Mouse (Mus musculus): Measurements from ENCODE around the gene Myo6.

Gene Myo6

DNA sequence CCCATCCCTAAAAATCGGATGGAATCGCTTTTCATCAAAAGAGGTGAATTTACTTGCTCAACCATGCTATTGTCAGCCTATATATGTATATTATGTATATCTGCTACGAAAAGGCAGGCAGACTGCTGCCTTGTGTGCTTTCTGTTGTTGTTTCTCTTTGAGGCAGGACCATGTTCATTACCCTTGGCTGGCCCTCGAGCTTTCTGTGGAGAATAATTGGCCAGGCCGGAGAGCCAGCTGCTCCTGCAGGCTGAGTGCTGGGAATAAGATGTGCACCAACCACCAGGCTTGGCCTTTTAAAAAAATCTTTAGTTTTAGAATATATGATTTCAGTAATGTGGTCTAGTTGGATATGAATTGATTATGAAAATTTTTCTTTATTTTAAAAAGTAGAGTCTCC lies 19.3 kb downstream of the Myo6 start:
- peak in 1 of 2 experiments; percentile 21 for DNase-seq

DNA sequence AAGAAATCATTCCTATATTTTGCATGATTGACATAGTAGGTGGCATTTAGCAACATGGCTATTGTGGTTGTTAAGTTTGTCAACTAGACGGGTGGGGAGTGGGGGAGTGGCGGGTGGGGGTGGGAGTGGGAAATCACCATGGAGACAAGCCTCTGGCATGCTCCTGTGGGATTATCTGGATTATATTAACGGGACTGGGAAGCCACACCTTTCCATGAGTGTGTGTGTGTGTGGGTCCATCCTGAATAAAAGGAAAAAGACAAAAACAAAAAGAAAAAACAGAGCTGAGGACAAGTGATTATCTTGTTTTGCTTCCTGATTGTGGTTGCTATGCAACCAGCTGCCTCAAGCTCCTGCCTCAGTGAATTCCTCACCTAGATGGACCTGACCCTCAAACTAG lies 20.9 kb downstream of the Myo6 start:
- no peak for DNase-seq

DNA sequence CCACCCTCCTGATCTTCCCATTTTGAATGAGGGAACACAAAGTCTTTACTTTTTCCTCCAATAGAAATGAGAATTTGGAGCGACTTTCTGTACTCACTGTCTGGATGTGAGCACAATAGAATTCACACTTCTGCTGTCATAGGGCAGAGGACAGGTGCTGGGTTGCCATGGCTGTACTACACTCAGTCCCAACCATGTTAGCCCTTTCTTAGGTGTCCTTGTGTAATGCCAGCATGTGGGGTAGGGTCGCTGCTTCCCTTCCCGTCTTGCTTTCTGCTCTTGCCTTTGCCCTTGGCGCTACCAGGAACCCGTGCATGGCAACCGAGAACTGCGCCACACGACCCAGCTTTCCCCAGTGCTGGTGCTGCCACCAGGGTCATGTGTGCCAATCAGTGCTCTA lies 21.9 kb downstream of the Myo6 start:
- DNase-seq = no peak

DNA sequence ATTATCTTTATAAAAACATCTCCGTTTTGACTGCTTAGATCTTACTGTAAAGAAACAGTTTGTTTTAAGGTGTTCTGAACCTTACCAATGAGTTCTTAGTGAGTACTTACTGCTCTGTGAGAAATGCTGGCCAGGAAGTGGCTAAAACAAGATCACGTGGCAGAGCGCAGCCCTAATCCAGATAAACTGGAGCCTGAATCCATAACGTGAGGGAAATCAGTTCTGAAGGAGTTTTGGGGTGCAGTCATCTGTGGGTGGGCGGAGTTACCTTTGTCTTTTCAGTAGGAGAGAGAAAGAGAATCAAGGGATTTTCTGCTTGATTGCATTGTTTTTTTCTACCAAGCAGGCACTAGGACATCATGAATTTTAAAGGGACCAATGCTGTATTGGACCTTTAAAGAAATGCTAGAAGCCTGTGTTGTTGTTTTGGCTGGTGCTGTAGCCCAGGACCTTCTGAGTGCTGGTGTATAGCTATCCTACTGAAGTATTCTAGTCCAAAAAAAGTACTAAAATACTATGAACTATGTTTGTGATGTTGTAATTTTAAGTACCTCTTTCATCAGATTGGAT lies 23.6 kb downstream of the Myo6 start:
- DNase-seq = no peak

DNA sequence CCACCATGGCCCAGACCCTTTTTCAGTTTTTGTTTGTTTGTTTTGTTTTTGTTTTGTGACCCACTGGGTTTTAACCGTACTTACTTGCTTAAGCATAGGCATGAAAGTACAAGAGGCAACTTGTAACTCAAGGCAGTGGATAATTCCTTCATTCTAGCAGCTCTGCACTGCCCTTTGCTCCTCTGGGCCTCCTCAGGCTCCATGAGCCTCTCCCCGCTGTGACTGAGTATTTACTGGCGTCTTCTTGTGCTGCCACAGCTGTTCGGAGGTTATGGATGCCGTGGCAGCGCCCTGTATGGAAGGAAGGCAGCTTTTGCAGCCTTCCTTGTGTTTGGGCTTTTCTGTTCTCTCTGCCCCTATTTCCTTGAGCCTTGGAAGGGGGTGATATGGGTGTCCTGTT lies 26.4 kb downstream of the Myo6 start:
- no peak for DNase-seq

DNA sequence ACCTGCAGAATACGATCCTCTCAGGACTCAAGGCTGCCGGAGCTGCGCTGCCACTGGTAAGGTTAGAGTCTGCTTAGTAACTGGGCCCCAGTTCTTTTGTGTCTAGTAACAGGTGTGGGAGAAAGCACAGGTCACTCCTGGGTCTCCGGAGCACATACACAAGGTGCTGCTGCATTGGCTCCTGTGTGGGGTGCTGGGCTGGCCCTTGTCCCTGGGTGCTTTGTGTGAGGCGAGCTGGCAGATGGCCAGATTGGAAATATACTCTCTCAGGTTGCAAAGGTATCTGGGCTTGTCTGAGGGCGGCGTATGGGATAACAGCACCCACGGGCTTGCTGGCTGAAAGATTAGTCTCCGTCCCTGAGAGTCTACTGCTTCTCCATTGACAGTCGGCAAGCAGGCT lies 27.5 kb downstream of the Myo6 start:
- peak; percentile 42 to 47 for DNase-seq

DNA sequence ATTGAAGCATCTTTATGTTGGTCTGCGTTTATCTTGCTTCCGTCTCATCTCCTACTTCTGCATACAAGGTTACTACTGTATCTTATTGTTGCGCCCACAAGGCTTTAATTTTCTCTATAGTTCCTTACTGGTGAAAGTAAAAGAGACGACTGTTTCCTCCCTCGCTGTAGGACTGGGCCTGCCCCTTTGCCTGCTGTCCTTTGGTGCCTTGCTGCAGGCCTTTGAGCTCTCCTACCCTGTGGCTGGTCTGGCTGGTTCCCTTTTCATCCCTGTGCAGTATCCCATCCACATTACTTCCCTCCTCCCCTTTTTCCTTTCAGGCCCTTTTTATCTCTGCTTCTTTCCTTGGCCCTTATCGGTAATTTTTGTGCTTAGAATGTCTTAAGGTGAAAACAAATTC lies 29.6 kb downstream of the Myo6 start:
- DNase-seq = no peak

DNA sequence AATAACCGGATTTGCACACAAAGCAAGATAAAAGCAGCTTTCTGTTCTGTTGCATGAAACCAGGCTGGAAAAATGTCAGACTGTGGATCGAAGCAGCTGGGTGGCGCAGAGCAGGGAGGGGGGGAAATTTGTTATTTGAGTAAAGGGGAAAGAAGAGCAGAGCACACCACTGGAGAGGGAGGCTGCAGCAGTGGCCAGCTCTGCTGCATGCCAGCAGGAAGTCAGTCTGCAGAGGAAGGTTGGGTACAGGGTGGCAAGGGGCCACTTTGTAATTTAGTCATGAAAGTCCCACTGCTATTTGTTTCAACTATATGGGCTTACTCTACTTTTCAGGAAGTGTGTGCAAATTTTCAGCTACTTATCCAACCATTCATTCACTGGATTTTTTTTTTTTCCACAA lies 31.3 kb downstream of the Myo6 start:
- DNase-seq = no peak

DNA sequence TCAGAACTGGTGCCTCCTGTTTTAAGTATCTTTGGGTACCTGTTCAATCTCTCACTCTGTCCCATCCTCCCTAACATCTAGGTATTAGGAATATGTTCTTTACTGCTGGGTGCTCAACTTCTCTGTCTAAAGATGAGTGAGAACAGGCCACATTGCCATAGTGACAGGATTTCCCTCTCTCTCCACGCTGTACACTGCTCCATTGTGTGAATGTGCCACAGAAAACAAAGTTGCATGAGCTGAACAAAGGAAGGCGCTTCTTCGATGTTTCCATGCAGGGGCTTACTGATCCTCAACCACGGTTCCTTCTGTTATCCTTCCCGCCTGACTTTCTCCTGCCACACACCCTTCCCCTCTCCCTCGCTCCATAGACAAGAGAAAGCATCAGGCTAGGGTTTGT lies 32.4 kb downstream of the Myo6 start:
- no peak for DNase-seq

DNA sequence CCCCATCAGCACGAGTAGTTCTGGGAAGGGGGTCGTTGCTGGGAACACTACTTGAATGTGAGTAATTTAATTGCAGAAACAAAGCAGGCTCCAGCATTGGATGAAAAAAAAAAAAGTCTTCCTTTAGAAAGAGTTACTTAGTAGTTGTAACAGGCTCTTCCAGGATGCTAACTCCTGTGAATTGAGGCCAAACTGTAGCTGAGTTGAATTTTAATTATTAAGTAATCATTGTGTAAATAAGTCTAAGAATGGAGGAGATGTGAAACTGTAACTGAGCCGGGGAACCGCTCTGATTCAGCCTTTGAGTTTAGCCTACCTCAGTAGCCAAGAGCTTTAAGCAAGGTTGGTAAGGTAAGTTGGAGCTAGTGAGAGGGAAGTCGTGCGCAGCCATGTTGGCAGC lies 36.0 kb downstream of the Myo6 start:
- DNase-seq = no peak

DNA sequence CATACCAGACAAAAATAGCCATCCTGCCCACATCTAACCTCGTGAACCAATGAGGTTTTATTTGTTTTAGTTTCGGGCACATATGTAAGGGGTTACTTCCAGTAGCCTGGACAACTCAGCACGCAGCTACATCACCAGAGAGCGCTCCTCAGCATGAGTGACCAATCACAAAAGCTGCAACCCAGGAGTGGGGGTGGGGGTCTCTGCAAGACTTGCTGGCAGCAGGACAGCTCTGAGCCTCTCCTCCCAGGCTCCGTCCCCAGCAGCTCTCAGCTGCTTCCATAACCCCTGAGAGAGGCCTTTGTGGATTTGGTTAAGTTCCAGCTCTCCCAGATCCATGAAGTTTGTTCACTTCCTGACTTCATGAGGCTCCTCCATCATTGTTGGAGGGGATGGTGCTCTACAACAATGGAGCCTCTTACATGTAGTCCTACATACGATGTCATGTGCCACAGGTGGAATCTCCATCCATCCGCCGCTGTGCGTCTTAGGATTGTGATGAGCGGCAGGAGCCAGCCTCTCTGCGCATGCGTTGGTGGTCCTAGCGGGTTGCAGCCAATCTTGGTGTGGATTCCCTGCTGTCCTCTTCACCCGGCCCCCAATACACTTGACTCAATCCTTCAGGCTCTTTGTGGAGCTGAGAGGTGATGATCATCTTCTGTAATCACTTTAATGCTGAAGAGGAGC lies 37.7 kb downstream of the Myo6 start:
- no peak for DNase-seq

DNA sequence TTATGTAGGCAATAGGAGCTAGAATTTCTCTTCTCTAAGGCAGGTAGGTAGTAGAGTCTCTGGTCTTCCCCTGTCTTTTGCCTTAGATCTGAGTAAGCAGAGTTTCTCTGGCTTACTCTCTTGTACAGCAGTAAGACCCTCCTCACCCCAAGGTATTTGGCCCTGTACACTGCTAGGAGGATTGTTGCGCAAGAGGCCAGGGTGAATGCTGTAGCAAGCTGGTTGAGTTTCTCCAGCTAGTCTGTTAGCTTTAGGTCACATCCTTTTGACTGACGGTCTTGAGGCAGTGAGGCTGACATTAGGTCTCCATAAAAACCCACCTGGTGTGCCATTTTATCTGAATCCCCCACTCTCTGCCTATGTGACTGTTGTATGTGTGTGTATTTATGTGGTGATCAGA lies 43.9 kb downstream of the Myo6 start:
- DNase-seq = no peak

DNA sequence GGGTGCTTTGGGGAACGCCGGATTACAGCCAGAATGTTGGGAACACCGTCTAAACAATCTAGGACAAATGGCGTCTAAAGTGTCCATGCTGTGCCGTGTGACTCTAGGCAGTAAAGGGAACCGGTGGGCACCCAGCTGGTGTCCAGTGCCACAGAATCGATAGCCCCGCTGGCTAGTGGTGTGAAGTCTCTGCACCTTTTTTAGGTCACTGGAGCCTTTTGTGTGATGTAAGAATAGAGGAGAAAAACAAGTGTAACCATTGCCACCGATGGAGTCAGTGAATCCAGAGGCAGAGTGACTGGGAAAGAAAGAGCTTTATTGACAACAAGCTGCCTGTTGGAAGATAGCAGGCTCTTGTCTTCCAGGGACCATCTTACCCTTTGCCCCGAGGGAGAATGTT lies 44.6 kb downstream of the Myo6 start:
- DNase-seq = no peak

DNA sequence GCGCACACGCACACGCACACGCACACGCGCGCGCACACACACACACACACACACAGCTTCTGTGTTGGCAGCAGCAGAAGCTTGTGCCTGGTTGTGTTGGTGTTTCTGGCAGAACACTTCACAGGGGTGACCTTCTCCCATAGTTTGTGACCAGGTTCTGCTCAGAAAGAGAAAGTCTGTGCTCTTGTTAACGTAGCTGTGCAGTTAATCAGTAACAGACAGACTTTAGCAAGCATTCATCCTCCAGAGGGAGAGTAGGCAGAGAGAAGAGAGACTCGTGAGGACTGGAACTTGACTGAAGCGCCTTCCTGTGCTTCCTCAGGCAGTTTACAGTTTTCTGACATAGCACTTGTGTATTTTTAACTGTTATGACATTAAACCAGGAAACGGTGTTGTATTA lies 45.3 kb downstream of the Myo6 start:
- DNase-seq = no peak

DNA sequence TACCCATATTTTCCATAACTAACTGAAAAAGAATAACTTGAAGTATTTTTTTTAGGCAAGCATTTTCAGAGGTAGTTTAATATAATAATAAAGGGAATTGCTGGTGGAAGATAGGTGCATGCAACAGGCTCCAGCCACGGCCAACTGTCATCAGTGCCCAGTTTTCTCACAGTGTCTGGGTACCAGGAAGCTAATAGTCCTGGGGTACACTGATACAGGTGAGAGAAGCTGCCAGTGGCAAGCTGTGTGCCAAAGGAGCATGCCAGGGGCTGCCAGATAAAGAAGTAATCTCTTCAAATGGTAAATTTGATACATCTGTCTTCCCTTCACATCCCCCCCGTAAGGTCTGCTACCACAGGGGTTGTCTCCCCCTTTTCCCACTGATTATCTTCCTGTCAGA lies 48.6 kb downstream of the Myo6 start:
- DNase-seq = no peak

DNA sequence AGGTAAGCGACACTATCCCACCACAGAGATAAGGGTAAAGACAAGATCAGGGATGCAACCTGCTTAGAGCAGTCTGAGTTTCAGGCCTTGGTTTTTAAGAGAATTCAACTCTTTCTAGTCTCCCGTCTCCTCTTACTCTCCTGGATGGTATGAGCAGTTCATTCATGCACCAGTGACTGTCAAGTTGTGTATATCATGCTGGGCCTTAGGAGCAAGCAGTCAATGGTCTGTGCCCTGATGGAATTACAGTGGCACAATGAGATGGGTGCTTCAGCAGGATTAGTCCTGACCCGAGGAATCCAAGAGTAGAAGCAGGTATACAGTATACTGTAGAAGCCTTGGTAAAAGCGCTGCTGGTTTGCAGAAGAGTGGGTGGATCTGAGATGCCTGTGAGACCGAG lies 50.7 kb downstream of the Myo6 start:
- DNase-seq = no peak

DNA sequence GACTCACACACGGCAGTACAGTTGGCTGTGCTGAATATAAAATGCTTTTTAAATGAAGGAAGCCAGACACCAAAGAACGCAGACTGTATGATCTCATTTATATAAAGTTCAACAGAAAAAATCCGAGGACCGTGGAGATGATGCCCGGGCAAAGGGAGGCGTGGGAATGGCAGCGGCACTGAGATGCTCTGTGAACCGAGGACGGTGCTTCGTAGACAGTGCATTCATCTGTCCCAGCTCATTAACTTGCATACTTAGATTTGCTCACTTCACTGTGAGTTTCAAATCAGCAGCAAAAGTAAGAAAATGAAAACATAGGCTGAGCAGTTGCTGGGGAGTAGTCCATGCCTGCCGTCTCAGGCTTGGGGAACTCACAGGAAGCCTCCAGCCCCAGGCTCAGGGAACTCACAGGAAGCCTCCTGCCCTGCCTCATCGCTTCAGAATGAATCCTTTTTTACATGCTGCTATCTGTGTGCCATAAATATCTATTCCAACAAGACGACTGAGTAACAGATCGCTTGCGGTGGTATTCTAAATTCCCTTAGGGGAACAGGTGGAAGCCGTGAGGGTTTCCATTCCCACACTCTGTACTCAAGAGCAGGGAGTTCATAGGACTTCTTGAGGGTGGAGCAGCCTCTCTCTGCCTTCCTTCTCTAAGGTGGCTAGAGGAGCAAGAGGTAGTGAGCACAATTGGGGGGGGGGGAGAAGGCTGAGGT lies 52.1 kb downstream of the Myo6 start:
- no peak for DNase-seq

DNA sequence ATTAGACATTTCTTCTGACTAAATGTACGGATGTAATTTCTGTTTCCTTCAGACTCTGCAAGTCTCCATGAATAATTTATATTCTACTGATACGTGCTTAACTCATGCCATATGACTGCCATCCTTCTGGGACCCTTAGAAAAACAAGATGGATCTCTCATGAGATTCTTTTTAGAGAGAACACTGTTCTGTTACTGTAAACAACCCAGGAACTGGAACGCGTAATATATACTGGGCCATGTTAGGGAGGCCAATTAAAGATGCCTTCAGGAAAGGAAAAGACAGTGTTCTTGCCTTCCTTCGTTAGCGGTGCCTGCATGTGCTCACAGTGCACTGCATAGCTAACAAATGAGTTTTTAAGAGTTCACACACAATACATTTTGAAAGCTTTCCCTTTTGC lies 53.9 kb downstream of the Myo6 start:
- no peak for DNase-seq

DNA sequence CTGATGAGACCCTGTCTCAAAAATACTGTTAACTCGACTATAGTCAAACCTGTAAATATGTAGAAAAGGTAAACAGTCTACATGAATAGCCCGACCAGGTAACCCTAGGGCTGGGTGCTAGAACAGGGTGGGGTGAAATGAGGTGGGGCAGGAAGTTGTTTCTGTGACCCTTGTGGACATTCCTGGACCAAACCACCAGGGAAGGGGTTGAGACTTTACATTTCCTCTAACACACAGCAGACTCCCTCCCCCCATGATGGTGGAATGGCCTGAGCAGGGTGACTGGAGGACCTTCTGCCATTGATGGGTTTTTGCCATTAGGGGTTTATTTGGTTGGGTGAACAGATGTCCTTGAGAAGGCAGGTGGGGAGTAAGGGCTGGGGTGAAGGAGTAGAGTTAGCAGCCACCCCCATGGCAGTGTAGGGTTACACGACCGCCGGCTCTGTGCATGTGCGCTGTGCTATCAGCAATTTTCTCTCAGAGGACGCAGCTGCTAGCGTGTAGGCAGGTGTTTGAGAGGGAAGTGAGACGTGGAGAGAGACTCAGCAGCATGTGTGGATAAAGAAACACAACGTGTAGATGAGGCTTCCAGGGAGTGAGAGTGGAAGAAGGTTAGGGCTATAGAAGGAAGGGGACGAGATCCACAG lies 59.3 kb downstream of the Myo6 start:
- no peak for DNase-seq

DNA sequence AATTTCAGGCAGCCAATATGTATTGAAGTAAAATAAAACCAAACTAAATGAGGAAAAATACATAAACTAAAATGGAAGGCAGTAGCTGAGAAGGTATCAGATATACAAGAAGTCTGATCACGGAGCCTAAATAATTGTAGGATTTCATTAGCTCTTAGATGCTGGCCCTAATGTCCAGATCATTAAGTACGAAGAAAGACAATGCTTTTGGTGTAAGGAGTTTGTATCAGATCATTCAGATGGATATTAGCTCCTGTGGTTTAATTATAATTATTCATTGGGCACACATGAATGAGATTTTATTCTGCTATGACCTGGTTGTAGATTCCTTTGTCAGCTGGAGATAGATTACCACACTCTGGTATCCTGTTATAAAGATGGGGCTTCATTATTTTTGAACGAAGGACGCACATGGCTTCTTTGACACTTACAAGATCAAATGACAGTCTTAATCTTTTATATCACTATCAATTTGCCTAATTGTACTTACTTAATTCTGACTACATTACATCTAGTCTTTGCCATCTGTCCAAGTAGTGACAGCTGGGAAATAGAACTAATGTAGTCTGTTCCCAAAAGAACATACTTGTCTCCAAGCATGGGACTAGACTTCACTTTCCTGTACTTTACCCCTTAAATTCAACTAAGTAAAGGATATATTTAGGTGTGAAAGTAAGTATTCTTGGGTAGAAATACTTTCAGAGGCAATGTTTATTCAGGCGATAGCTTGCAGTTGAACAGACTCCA lies 61.9 kb downstream of the Myo6 start:
- DNase-seq = no peak

DNA sequence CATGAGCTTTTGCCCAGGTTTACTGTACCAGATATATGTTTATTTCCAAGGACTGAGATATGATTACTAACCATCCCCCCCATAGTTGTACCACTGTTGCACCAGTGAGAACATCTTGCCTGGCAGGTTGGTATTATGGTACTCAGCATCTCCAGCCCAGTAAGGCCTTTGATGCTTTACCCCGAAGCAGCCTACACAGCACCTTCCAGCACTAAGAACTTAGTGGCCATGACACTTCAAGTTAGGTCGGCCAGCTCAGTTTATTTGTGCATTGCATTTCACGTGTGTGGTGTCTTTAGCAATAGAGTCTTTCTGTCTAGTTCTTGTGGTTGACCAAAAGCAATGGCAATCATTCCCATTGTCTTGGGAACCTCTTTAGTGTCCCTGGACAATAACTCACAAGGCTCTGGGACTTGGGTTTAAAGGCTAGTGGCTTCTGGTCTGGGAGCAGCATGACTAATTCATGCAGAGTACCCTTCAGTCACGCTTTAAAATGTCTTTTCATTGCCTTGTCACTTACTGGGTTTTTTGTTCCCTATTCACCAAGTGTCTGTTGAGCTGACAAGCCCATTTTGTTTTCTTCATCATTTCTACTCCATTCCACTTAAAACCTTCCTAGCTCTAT lies 69.1 kb downstream of the Myo6 start:
- DNase-seq = no peak

DNA sequence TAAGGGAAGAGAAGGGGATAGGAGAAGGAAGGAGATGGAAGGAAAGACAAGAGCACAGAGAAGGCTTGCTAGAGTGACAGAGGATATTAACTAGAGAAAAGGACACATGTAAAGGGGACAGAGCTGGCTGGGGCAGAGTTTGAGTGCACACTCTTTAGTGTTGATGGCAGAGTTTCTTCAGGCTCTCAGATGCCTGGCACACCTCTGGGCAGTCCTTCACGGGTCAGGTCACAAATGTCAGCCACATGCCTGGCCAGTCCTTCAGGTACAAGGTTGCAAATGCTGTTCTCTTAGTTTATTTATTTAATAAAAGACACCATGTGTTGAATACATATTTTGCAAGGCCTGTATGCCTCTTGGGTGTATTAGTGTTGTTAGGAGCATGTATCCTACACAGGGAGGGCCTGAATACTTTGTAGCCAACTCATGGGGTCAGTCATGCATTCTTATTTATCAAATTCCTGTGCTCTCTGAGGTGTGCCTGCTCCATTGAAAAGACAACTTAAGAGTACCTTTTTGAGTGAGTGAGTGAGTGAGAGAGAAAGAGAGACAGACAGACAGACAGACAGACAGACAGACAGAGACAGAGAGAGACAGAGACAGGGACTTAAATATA lies 72.5 kb downstream of the Myo6 start:
- DNase-seq = no peak

All from cerebellum, adult 18-20 months (tissue).